Mouse (Mus musculus) olfactory bulb, adult 2 months (tissue): ENCODE measurements around the gene Fblim1. TPM values are rescaled to one million over a fixed set of nuclear protein-coding genes. Genes with fewer than 3 reads are reported as not detected.

ENCODE experiments used
- H3K27ac ChIP-seq: fragments of 200-500 bp; 2 replicates; pipeline ENCODE4 v1.5.1; 2012; ENCODE audit warnings: low read depth, low read length; ENCODE audit not compliant: insufficient read depth
- H3K4me1 ChIP-seq: fragments of 200-500 bp; 2 replicates; pipeline ENCODE4 v1.6.1; 2012; ENCODE audit warnings: low read length; ENCODE audit not compliant: control insufficient read depth, insufficient read depth
- H3K4me3 ChIP-seq: fragments of 200-500 bp; 2 replicates; pipeline ENCODE4 v1.5.1; 2012; ENCODE audit warnings: mild to moderate bottlenecking, low read depth, low read length, moderate library complexity; ENCODE audit not compliant: insufficient read depth
- CTCF ChIP-seq: fragments of 200-500 bp; IDR thresholded peaks from 2 replicates; pipeline ENCODE4 v1.5.1; 2012; ENCODE audit warnings: low read depth, mild to moderate bottlenecking, low read length, moderate library complexity; ENCODE audit not compliant: insufficient read depth
- POLR2A ChIP-seq: fragments of 200-500 bp; IDR thresholded peaks from 2 replicates; pipeline ENCODE4 v1.6.1; 2012; ENCODE audit warnings: mild to moderate bottlenecking, low read depth, low read length, moderate library complexity; ENCODE audit not compliant: insufficient read depth
- WGBS: fragments of 180-500 bp; shearing (Covaris S2); methylation state at CpG from one replicate; pipeline ENCODE4 v1.1.7; 2018; 5-methylcytosine and 5-hydroxymethylcytosine counted together
- polyA plus RNA-seq: library from polyadenylated mRNA; stranded (reverse); fragments of >200 nt; gene quantifications from 2 replicates; pipeline ENCODE4 v1.2.4, GENCODE M21; 2012; ENCODE audit warnings: low replicate concordance; ENCODE audit not compliant: missing spikeins, insufficient read depth, insufficient read length

Gene Fblim1
- polyA plus RNA-seq, 1 experiment, result not detected

GRCm38 (mm10) chr4:141643118-141643855, 37.4 kb upstream of the Fblim1 start:
- 0 out of 2 replicates have a peak overlapping the region, but pooled peaks have one; percentile 31 for H3K27ac ChIP-seq
- WGBS, result 19% methylated on average over 7 of the region's 7 CpGs
- peaks cover 24% of the 10 kb centered on the region for H3K4me1 ChIP-seq
- TF ChIP-seq CTCF (no peak), POLR2A (no peak)
- H3K4me3 ChIP-seq, result no peak overlapping the region

DNA sequence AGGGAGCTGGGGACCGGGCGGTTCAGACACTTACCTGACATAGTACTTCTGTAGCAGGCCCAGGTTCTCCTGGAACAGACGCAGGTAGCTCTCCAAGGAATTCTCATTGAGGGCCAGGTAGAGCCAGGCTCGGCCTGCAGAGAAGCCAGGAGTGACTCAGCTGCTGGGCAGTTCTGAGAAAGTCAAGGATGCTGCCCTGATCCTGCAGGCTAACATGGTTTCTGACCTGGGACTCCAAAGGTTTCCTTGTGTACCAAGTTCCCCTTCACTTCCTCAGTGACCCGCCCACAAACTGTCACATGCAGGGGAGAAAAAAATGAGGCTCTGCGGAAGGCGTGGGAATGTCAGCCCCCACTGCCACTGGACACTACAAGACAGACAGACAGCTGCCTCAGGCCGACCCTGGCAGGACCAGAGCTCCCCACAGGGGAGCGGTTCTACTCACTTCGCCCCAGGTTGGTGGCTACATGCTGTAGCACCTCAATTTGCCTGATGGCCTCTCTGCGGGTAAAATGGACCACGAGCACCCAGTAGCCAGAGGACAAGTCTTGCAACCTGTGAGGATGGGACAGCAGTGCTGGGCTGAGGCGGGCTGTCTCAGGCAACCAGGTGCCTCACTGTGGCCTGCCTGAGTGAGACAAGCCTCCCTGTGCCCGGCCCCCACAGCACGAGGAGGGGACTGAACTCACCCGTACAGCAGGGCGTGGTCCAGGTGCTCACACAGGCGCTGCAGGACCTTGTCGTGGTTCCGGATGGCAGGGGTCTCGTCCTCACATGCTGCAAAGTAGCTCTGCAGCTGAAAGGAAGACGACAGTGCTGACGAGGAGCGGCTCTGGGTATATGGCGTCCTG, 36.3 kb upstream of the Fblim1 start:
- no peak overlapping the region for H3K4me3 ChIP-seq
- H3K27ac ChIP-seq, result no peak overlapping the region; the same call in 1 of the 2 replicates
- H3K4me1 ChIP-seq, result peaks cover 24% of the 10 kb centered on the region
- no peak for TF ChIP-seq CTCF
- TF ChIP-seq POLR2A, result no peak
- WGBS, result 92% methylated on average over 25 of the region's 25 CpGs

DNA sequence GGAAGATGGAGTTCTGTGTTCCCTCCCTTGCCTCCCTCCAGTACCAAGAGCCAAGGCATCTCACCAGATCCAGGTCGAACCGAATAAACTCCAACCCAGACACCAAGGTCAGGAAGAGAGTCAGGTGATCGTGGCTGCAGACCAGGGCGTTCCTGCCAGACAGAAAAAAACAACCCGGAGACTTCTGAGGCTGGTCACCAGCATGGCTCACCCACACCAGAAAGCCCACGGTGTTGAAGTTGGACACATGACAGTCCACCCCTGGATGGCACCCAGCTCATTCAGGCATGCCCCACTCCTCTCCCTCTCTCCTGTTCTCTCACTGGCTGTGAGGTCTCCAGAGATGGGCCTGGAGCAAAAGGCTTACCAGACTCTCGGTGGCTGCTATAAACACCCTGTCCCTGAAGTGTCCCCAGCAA, 35.5 kb upstream of the Fblim1 start:
- WGBS, result 70% methylated on average over 7 of the region's 7 CpGs
- H3K4me3 ChIP-seq, result no peak overlapping the region
- H3K4me1 ChIP-seq, result peaks cover 24% of the 10 kb centered on the region
- TF ChIP-seq POLR2A, result no peak
- TF ChIP-seq CTCF, result no peak
- no peak overlapping the region for H3K27ac ChIP-seq

GRCm38 (mm10) chr4:141639474-141639873, 33.6 kb upstream of the Fblim1 start:
- WGBS, result 68% methylated on average over 11 of the region's 11 CpGs
- Histone ChIP-seq H3K27ac (no peak overlapping the region), H3K4me3 (no peak overlapping the region), H3K4me1 (peaks cover 24% of the 10 kb centered on the region)
- no peak for TF ChIP-seq POLR2A
- TF ChIP-seq CTCF, result no peak

DNA sequence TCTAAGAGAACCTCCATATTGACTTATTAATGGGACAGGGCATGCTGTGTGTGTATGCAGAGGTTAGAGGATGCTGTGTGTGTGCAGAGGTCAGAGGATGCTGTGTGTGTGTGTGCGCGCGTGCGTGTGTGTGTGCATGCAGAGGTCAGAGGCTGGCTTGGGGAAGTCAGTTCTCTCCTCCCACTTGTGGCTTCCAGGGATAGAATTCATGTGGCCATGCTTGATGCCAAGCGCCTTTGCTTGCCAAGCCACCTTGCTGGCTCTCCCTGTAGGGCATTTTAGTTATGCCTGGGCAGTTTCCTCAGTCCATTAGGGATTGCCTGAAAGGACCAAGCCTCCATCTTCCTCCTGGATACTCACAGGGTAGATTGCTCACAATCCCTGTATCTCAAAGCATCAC, 30.8 kb upstream of the Fblim1 start:
- TF ChIP-seq CTCF (no peak), POLR2A (no peak)
- 96% methylated on average over 5 of the region's 5 CpGs for WGBS

DNA sequence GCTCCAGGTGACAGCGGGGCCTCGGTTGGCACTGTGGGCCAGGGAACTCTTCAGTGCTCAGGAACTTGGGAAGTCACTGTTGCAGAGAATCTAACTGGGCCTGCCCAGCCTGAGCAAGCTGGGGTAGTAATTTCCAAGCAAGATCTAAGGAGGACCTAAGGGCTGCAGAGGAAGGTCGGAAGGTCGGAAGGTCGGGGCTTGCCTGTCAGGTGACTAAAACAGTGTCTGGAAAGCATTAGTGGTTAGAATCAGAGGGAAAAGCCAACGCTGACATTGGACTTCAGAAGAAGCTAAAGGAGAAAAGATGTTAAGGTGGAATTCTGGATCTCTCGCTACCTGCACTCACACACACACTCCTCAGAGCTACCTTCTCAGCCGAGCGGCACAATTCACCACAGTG, 30.1 kb upstream of the Fblim1 start:
- TF ChIP-seq POLR2A, result no peak
- TF ChIP-seq CTCF, result no peak
- WGBS, result 92% methylated on average over 9 of the region's 9 CpGs
- Histone ChIP-seq H3K4me3 (no peak overlapping the region), H3K27ac (no peak overlapping the region), H3K4me1 (no peaks in the 10 kb centered on the region)

More for the DNA sequence above, 30.8 kb upstream of the Fblim1 start:
- Histone ChIP-seq H3K4me1 (peaks cover 4% of the 10 kb centered on the region; the same call in 1 of the 2 replicates), H3K4me3 (no peak overlapping the region), H3K27ac (no peak overlapping the region)

- H3K4me3 ChIP-seq, result no peak overlapping the region
- TF ChIP-seq CTCF (no peak), POLR2A (no peak)
- no peaks in the 10 kb centered on the region for H3K4me1 ChIP-seq
- WGBS, result 93% methylated on average over 21 of the region's 21 CpGs
- no peak overlapping the region for H3K27ac ChIP-seq
Measured at GRCm38 (mm10) chr4:141632111-141632873, 26.4 kb upstream of the Fblim1 start.

GRCm38 (mm10) chr4:141631250-141631649, 25.4 kb upstream of the Fblim1 start:
- no peak overlapping the region for H3K4me3 ChIP-seq
- H3K4me1 ChIP-seq, result no peaks in the 10 kb centered on the region
- no peak overlapping the region for H3K27ac ChIP-seq
- no peak for TF ChIP-seq CTCF
- no peak for TF ChIP-seq POLR2A
- WGBS, result 96% methylated on average over 20 of the region's 20 CpGs
